Mouse (Mus musculus): ENCODE measurements around the gene Gm8914. TPM values are rescaled to one million over a fixed set of nuclear protein-coding genes. Genes with fewer than 3 reads are reported as not detected.
"Not testable (repeated sequence)": the region's sequence is repeated elsewhere in the genome, so short reads cannot be mapped to it uniquely, and the experiment has no call there.

Gm8914 gene
- not detected in 2 replicates for polyA plus RNA-seq (2012)

GRCm38 (mm10) chrX:91479826-91480225 is at the start of gene Gm8914:
Gene Gm8914 (plus strand): TSS chrX:91480126.
- H3K27me3 ChIP-seq (ENCODE audit: control insufficient read depth); H3K4me3 ChIP-seq (replicated peaks); H3K36me3 ChIP-seq (ENCODE audit: control insufficient read depth); H3K4me1 ChIP-seq (ENCODE audit: control insufficient read depth); H3K9me3 ChIP-seq (ENCODE audit: control insufficient read depth, low read length): not testable (repeated sequence)

Other genes starting within 250 kb of the Gm8914 start
- not detected in 2 replicates for gene Mageb2, start 148.4 kb upstream of the Gm8914 start, polyA plus RNA-seq (2012)
- not detected in 2 replicates for gene Gm5072, start 87.6 kb upstream of the Gm8914 start, polyA plus RNA-seq (2012)
- gene 1700084M14Rik, start 95.8 kb downstream of the Gm8914 start, polyA plus RNA-seq (2012) = not detected in 2 replicates
- not detected in 2 replicates for gene Gm14781, start 152.1 kb downstream of the Gm8914 start, polyA plus RNA-seq (2012)